Mouse (Mus musculus): ENCODE data around the gene Jun.

Gene Jun

GRCm38 (mm10) chr4:95074319-95074718 is 22.3 kb upstream of the Jun start:
- no peak for DNase-seq (ENCODE audit: low spot score in 2 of 2)

GRCm38 (mm10) chr4:95073214-95073750 is 21.3 kb upstream of the Jun start:
- DNase-seq (ENCODE audit: low spot score in 2 of 2), result no peak

GRCm38 (mm10) chr4:95070407-95070806 is 18.4 kb upstream of the Jun start:
- no peak for DNase-seq (ENCODE audit: low spot score in 2 of 2)

GRCm38 (mm10) chr4:95068045-95068948 is 16.3 kb upstream of the Jun start:
- no peak for DNase-seq (ENCODE audit: low spot score in 2 of 2)

GRCm38 (mm10) chr4:95063609-95064210 is 11.7 kb upstream of the Jun start:
- DNase-seq (ENCODE audit: low spot score in 2 of 2), result no peak

GRCm38 (mm10) chr4:95062873-95063272 is 10.9 kb upstream of the Jun start:
- no peak for DNase-seq (ENCODE audit: low spot score in 2 of 2)

GRCm38 (mm10) chr4:95057264-95057663 is 5.2 kb upstream of the Jun start:
- DNase-seq (ENCODE audit: low spot score in 2 of 2), result no peak

- no peak for DNase-seq (ENCODE audit: low spot score in 2 of 2)
Observed at GRCm38 (mm10) chr4:95055276-95055675, 3.3 kb upstream of the Jun start.

GRCm38 (mm10) chr4:95054336-95054735 is 2.3 kb upstream of the Jun start:
- DNase-seq (ENCODE audit: low spot score in 2 of 2), result no peak

- DNase-seq (ENCODE audit: low spot score in 2 of 2), result peak in 1 of 2 experiments; percentile 40
Observed at GRCm38 (mm10) chr4:95053791-95054117, 1.7 kb upstream of the Jun start.

- DNase-seq (ENCODE audit: low spot score in 2 of 2), result peak; percentile 79 to 86
Observed at GRCm38 (mm10) chr4:95053041-95053790, 1.2 kb upstream of the Jun start.

GRCm38 (mm10) chr4:95051311-95051871 is 631 bp downstream of the Jun start:
- peak in 1 of 2 experiments; percentile 74 for DNase-seq (ENCODE audit: low spot score in 2 of 2)

- peak; percentile 75 to 85 for DNase-seq (ENCODE audit: low spot score in 2 of 2)
Observed at GRCm38 (mm10) chr4:95050518-95051278, 1.3 kb downstream of the Jun start.

GRCm38 (mm10) chr4:95049884-95050517 is 2.0 kb downstream of the Jun start:
- DNase-seq (ENCODE audit: low spot score in 2 of 2), result peak; percentile 49 to 76

- DNase-seq (ENCODE audit: low spot score in 2 of 2), result no peak
Observed at GRCm38 (mm10) chr4:95049153-95049552, 2.9 kb downstream of the Jun start.

- no peak for DNase-seq (ENCODE audit: low spot score in 2 of 2)
Observed at GRCm38 (mm10) chr4:95048731-95049100, 3.3 kb downstream of the Jun start.

- no peak for DNase-seq (ENCODE audit: low spot score in 2 of 2)
Observed at GRCm38 (mm10) chr4:95048021-95048730, 3.8 kb downstream of the Jun start.

GRCm38 (mm10) chr4:95045133-95045532 is 6.9 kb downstream of the Jun start:
- no peak for DNase-seq (ENCODE audit: low spot score in 2 of 2)

GRCm38 (mm10) chr4:95044721-95045120 is 7.3 kb downstream of the Jun start:
- no peak for DNase-seq (ENCODE audit: low spot score in 2 of 2)

GRCm38 (mm10) chr4:95038024-95038423 is 14.0 kb downstream of the Jun start:
- no peak for DNase-seq (ENCODE audit: low spot score in 2 of 2)

All from spleen, postnatal 4 days (tissue).